Mouse (Mus musculus) midbrain, postnatal 0 days (tissue): ENCODE results near the gene B3galnt2. TPM values are rescaled to one million over a fixed set of nuclear protein-coding genes. Genes with fewer than 3 reads are reported as not detected.
"Not testable (repeated sequence)": the region's sequence is repeated elsewhere in the genome, so short reads cannot be mapped to it uniquely, and the experiment has no call there.

Source experiments
- ATAC-seq: fragments of 200-750 bp; cut with Nextera tagmentation; 2 replicates; pipeline ENCODE4 v1.8.0; 2017; ENCODE audit warnings: moderate number of reproducible peaks, mild to moderate bottlenecking, moderate TSS enrichment, moderate library complexity; ENCODE audit not compliant: low FRiP score
- DNase-seq: peaks from one replicate; pipeline ENCODE4 v3.0.0-alpha.2; 2015; ENCODE audit warnings: low spot score
- H3K27ac ChIP-seq: fragments of 300-500 bp; sonication (generic); 2 replicates; pipeline ENCODE4 v1.5.1; 2014; ENCODE audit warnings: low read depth, mild to moderate bottlenecking, low read length, mixed read lengths
- H3K27me3 ChIP-seq: fragments of 300-500 bp; sonication (generic); 2 replicates; pipeline ENCODE4 v1.6.1; 2014; ENCODE audit warnings: low read length, control low read depth, mixed read lengths; ENCODE audit not compliant: insufficient read depth
- H3K36me3 ChIP-seq: fragments of 300-500 bp; sonication (generic); 2 replicates; pipeline ENCODE4 v1.6.1; 2014; ENCODE audit warnings: low read length, control low read depth, mixed read lengths; ENCODE audit not compliant: insufficient read depth
- H3K4me1 ChIP-seq: fragments of 300-500 bp; sonication (generic); 2 replicates; pipeline ENCODE4 v1.6.1; 2014; ENCODE audit warnings: mild to moderate bottlenecking, control low read depth, antibody characterized with exemption, low read length, mixed read lengths; ENCODE audit not compliant: insufficient read depth
- H3K4me2 ChIP-seq: fragments of 300-500 bp; sonication (generic); 2 replicates; pipeline ENCODE4 v1.6.1; 2014; ENCODE audit warnings: low read depth, mild to moderate bottlenecking, low read length, mixed read lengths; ENCODE audit not compliant: poor library complexity, severe bottlenecking
- H3K4me3 ChIP-seq: fragments of 300-500 bp; sonication (generic); 2 replicates; pipeline ENCODE4 v1.5.1; 2014; ENCODE audit warnings: low read depth, mild to moderate bottlenecking, low read length, moderate library complexity
- H3K9ac ChIP-seq: fragments of 300-500 bp; sonication (generic); replicated peaks from 2 replicates; pipeline ENCODE4 v1.6.1; 2014; ENCODE audit warnings: mild to moderate bottlenecking, low read length, moderate library complexity, mixed read lengths; ENCODE audit not compliant: poor library complexity, severe bottlenecking
- H3K9me3 ChIP-seq: fragments of 300-500 bp; sonication (generic); 2 replicates; pipeline ENCODE4 v1.6.1; 2016; ENCODE audit warnings: low read length, control low read depth
- CTCF ChIP-seq: IDR thresholded peaks from 2 replicates; pipeline ENCODE4 v1.5.1; 2016; ENCODE audit warnings: antibody characterized with exemption, mild to moderate bottlenecking
- WGBS: fragments of 180-500 bp; shearing (Covaris S2); extraction: QIAGEN DNeasy Blood & Tissue Kit; methylation state at CpG from one replicate; pipeline ENCODE4 v1.1.7; 2014; 5-methylcytosine and 5-hydroxymethylcytosine counted together
- polyA plus RNA-seq: library from polyadenylated mRNA; unstranded; fragments of >200 nt; fragmentation: Nextera tagmentation; extraction: Ambion mirVana; gene quantifications from 2 replicates; pipeline ENCODE4 v1.2.1, GENCODE M21; 2015
- total RNA-seq: library from RNA; depleted of rRNA; stranded (reverse); fragments of >200 nt; gene quantifications from 2 replicates; pipeline ENCODE4 v1.2.3, GENCODE M21; 2014

B3galnt2 gene
- total and polyA plus RNA-seq, 2 experiments from 2014 or later = 8.0 to 12.2 TPM

DNA sequence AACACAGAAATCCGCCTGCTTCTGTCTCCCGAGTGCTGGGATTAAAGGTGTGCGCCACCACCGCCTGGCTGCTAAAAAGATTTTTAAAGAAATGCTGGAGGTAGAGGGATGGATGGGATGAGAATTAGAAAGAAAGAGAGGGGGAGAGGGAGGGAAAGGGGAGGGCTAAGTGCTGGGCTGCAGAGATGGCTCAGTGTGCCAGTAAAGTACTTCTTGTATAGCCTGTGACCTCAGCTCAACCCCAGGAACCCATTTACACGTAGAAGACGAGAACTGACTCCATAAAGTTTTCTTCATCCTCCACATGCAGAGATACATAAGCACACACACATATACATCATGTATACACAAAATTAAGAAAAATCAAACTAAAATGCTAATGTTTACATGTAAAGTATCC, 71.3 kb downstream of the B3galnt2 start:
- 92% methylated on average over 6 of the region's 6 CpGs for WGBS

DNA sequence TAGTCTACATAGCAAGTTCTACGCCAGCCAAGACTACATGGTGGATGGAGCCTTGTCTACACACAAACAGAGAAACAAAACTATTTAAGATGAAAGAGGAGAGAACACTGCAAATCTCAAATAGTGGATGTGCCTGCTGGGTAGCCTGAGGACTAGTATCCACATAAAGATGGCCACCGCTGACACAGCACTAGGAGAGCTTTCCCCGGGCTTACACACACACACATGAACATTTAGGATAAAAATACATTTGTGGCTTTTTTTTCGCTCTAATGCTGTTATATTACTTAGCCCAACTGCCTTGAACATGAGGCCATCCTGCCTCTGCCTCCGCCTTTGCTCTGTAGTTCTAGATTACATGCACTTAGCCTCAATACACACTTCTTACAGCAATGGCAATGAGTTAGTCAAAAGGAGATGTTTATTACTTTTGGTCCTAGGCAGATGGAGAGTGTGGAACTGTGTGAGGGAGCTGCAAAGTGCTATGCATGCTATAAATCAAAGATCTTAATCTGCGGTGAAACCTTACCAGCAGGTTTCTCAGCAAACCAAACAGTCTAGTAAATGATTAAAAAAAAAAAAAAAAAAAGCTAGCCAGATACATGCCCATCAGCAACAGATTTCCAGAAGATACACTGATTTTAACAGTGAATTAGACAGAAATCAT, 72.0 kb downstream of the B3galnt2 start:
- Histone ChIP-seq H3K9ac (no peak overlapping the region), H3K36me3 (peaks cover 10% of the 10 kb centered on the region; the same call in 1 of the 2 replicates), H3K27me3 (no peaks in the 10 kb centered on the region), H3K4me1 (no peaks in the 10 kb centered on the region), H3K4me3 (no peak overlapping the region), H3K27ac (no peak overlapping the region), H3K9me3 (no peaks in the 10 kb centered on the region), H3K4me2 (no peak overlapping the region)
- DNase-seq (no peak), ATAC-seq (no peak)
- TF ChIP-seq CTCF = no peak
- WGBS = 95% methylated on average over 6 of the region's 6 CpGs

More for the DNA sequence above, 71.3 kb downstream of the B3galnt2 start:
- Histone ChIP-seq H3K27me3 (no peaks in the 10 kb centered on the region), H3K36me3 (peaks cover 10% of the 10 kb centered on the region; the same call in 1 of the 2 replicates), H3K9ac (no peak overlapping the region), H3K9me3 (no peaks in the 10 kb centered on the region), H3K4me3 (no peak overlapping the region), H3K4me2 (no peak overlapping the region), H3K27ac (no peak overlapping the region), H3K4me1 (no peaks in the 10 kb centered on the region)
- no peak for TF ChIP-seq CTCF
- no peak for ATAC-seq
- DNase-seq = no peak

DNA sequence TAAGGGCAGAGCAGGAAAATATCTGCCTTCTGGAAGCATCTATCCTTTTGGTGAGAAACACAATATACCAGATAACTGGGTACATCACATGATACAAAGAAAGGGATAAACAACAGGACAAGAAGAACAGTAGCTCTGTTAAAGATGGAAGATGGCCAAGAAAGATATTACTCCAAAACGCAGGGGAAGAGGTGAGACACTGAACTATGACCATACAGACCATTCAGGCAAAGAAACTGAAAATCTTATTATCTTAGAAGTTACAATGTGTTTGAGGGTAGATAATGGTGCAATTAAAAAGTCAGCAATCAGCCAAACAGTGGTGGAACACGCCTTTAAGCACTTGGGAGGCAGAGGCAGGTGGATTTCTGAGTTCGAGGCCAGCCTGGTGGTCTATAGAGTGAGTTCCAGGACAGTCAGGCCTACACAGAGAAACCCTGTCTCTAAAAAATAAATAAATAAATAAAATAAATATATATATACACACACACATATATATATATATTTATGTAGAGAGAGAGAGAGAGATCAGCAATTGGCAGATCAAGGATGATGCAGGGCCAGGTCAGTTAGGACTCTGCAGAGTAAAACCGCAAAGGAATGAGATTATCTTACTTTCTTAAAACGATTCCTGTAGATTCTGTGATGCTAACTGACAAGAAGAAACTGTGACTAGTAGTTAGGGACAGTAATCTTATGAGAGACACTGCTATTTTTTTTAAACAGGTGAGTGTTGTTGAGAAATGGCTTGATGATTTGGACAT, 79.2 kb downstream of the B3galnt2 start:
- Histone ChIP-seq H3K27me3 (no peaks in the 10 kb centered on the region), H3K9me3 (no peaks in the 10 kb centered on the region), H3K4me2 (no peak overlapping the region), H3K36me3 (no peaks in the 10 kb centered on the region), H3K9ac (no peak overlapping the region), H3K4me3 (no peak overlapping the region), H3K27ac (no peak overlapping the region), H3K4me1 (no peaks in the 10 kb centered on the region)
- TF ChIP-seq CTCF = no peak
- 93% methylated on average over 5 of the region's 5 CpGs for WGBS
- ATAC-seq = no peak
- no peak for DNase-seq

DNA sequence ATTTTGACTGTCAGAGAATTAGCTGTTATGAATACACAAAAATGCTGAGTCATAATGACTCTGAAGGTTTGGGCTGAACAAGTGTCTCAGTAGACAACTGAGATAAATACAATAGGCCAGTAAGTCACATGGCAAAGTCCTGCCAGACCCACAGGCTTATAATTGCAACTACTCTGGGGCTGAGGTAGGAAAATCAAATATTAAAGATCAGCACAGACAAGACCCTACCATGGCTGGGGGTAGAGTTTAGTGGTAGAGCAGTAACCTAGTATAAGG, 79.7 kb downstream of the B3galnt2 start:
- no peak overlapping the region for H3K27ac ChIP-seq
- no peak overlapping the region for H3K4me3 ChIP-seq
- DNase-seq (no peak), ATAC-seq (no peak)
- H3K4me2 ChIP-seq = no peak overlapping the region
- H3K9ac ChIP-seq = no peak overlapping the region
- no peaks in the 10 kb centered on the region for H3K36me3 ChIP-seq
- TF ChIP-seq CTCF = no peak
- H3K27me3 ChIP-seq = no peaks in the 10 kb centered on the region
- H3K4me1 ChIP-seq = no peaks in the 10 kb centered on the region
- no peaks in the 10 kb centered on the region for H3K9me3 ChIP-seq

DNA sequence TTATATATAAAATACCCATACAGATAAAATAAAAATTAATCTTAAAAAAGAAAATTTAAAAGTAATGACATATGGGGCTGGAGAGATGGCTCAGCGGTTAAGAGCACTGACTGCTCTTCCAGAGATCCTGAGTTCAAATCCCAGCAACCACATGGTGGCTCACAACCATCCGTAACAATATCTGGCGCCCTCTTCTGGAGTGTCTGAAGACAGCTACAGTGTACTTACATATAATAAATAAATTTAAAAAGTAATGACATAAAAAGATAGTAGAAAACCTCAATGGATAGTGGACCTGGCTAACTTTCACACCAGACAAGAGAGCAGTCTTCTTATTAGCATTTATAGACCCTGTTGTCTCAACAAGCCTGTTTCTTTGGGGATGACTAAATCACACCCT, 81.1 kb downstream of the B3galnt2 start:
- H3K36me3 ChIP-seq, H3K4me2 ChIP-seq, H3K4me3 ChIP-seq, DNase-seq, ATAC-seq, H3K4me1 ChIP-seq, H3K27me3 ChIP-seq, H3K27ac ChIP-seq, H3K9ac ChIP-seq, H3K9me3 ChIP-seq: not testable (repeated sequence)
- 97% methylated on average over 3 of the region's 3 CpGs for WGBS

DNA sequence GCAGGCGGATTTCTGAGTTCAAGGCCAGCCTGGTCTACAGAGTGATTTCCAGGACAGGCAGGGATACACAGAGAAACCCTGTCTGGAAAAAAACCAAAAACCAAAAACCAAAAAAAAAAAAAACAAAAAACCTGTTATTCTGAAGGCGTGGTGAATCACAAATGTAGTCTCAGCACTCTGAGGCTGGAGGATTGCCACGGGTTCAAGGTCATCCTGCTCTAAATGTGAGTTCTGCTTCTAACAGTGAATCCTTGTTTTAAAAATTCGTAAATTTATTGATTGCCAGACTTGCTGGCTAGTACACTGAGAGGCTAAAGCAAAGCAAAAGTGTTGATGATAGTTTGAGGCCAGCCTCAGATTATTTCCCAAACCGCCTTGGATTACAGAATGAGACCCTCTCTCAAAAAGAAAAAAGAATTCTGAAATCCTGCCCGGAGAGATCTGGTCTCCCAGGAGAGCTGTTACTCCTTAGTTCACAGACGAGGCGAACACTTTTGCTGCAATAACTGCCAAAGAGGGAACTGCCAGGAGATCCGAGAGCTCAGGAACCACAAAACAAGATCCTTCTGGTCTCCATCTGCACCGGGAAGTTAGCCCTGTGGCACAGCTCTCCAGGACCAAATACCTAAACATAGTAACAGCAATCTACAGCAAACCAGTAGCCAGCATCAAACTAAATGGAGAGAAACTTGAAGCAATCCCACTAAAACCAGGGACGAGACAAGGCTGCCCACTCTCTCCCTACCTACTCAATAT, 81.8 kb downstream of the B3galnt2 start:
- Histone ChIP-seq H3K9me3 (no peaks in the 10 kb centered on the region), H3K4me2 (no peak overlapping the region), H3K36me3 (no peaks in the 10 kb centered on the region), H3K9ac (no peak overlapping the region), H3K27me3 (no peaks in the 10 kb centered on the region), H3K4me1 (peaks cover 3% of the 10 kb centered on the region; the same call in 1 of the 2 replicates), H3K27ac (no peak overlapping the region), H3K4me3 (no peak overlapping the region)
- ATAC-seq (no peak), DNase-seq (no peak)
- no peak for TF ChIP-seq CTCF
- 91% methylated on average over 11 of the region's 11 CpGs for WGBS
